Mouse (Mus musculus) MEL (cell line): ENCODE measurements around the gene Fgg. TPM values are rescaled to one million over a fixed set of nuclear protein-coding genes. Genes with fewer than 3 reads are reported as not detected.

ENCODE experiments used
- DNase-seq: peaks from one replicate; pipeline ENCODE4 v3.0.0; 2011; ENCODE audit warnings: low read depth, low spot score
- H3K27ac ChIP-seq: 2 replicates; pipeline ENCODE4 v1.5.1; 2012; ENCODE audit warnings: low read depth, mild to moderate bottlenecking, control low read depth, low read length, moderate library complexity; ENCODE audit not compliant: control insufficient read depth
- H3K27me3 ChIP-seq, 2 experiments: fragments of 150-350 bp in 1 of 2; sonication (generic) in 1 of 2; 2 replicates each; pipeline ENCODE4 v1.6.1; 2012; ENCODE audit warnings: low read length in 2 of 2, mild to moderate bottlenecking in 2 of 2, improper control_type of control experiment in 1 of 2, moderate library complexity in 1 of 2; ENCODE audit not compliant: insufficient read depth in 2 of 2, control insufficient read depth in 1 of 2
- H3K36me3 ChIP-seq, 2 experiments: 2 replicates each; pipeline ENCODE4 v1.6.1; 2012 to 2014; ENCODE audit warnings: low read length in 2 of 2, improper control_type of control experiment in 1 of 2, inconsistent platforms in 1 of 2, mild to moderate bottlenecking in 1 of 2; ENCODE audit not compliant: insufficient read depth in 2 of 2, control insufficient read depth in 1 of 2
- H3K4me1 ChIP-seq, 2 experiments: fragments of 150-350 bp in 1 of 2; sonication (generic) in 1 of 2; 2 replicates each; pipeline ENCODE4 v1.6.1; 2012; ENCODE audit warnings: low read length in 2 of 2, improper control_type of control experiment in 1 of 2, mild to moderate bottlenecking in 1 of 2; ENCODE audit not compliant: insufficient read depth in 2 of 2, control insufficient read depth in 1 of 2
- H3K4me3 ChIP-seq, 2 experiments: fragments of 150-350 bp in 1 of 2; sonication (generic) in 1 of 2; 2 replicates each; pipeline ENCODE4 v1.5.1; 2012; ENCODE audit warnings: low read depth in 2 of 2, low read length in 2 of 2, mild to moderate bottlenecking in 2 of 2, moderate library complexity in 2 of 2, control low read depth in 1 of 2, improper control_type of control experiment in 1 of 2; ENCODE audit not compliant: control insufficient read depth in 1 of 2, insufficient read depth in 1 of 2
- H3K79me2 ChIP-seq: 2 replicates; pipeline ENCODE4 v1.6.1; 2012; ENCODE audit warnings: mild to moderate bottlenecking, low read length, moderate library complexity; ENCODE audit not compliant: control insufficient read depth, poor library complexity, insufficient read depth
- H3K9ac ChIP-seq: 2 replicates; pipeline ENCODE4 v1.6.1; 2012; ENCODE audit warnings: low read depth, mild to moderate bottlenecking, control low read depth, low read length, moderate library complexity; ENCODE audit not compliant: control insufficient read depth, poor library complexity, severe bottlenecking
- H3K9me3 ChIP-seq: fragments of 150-350 bp; sonication (generic); replicated peaks from 2 replicates; pipeline ENCODE4 v1.6.1; 2012; ENCODE audit warnings: mild to moderate bottlenecking, low read length, improper control_type of control experiment, moderate library complexity; ENCODE audit not compliant: insufficient read depth
- BHLHE40 ChIP-seq: IDR thresholded peaks from 2 replicates; pipeline ENCODE4 v1.6.1; 2012; ENCODE audit warnings: low read depth, mild to moderate bottlenecking, inconsistent platforms, low read length, improper control_type of control experiment, borderline replicate concordance
- CHD1 ChIP-seq: IDR thresholded peaks from 2 replicates; pipeline ENCODE4 v1.6.1; 2012; ENCODE audit warnings: low read depth, mild to moderate bottlenecking, inconsistent platforms, low read length, improper control_type of control experiment
- CTCF ChIP-seq, 3 experiments: IDR thresholded peaks in 2 of 3; conservative IDR thresholded peaks in 1 of 3; 2 replicates each; pipeline ENCODE4 v1.5.1; 2011 to 2012; ENCODE audit warnings: low read length in 3 of 3, low read depth in 2 of 3, mild to moderate bottlenecking in 2 of 3, improper control_type of control experiment in 1 of 3, inconsistent platforms in 1 of 3, mixed read lengths in 1 of 3, moderate library complexity in 1 of 3; ENCODE audit not compliant: control insufficient read depth in 1 of 3, insufficient read depth in 1 of 3, poor library complexity in 1 of 3, severe bottlenecking in 1 of 3
- E2F4 ChIP-seq: IDR thresholded peaks from 2 replicates; pipeline ENCODE4 v1.6.1; 2011; ENCODE audit warnings: low read depth, low read length, improper control_type of control experiment, borderline replicate concordance
- ELF1 ChIP-seq: IDR thresholded peaks from 2 replicates; pipeline ENCODE4 v1.6.1; 2014; ENCODE audit warnings: low read depth, mild to moderate bottlenecking, inconsistent platforms, low read length, improper control_type of control experiment, moderate library complexity
- EP300 ChIP-seq, 2 experiments: IDR thresholded peaks; 2 replicates each; pipeline ENCODE4 v1.6.1; 2011; ENCODE audit warnings: improper control_type of control experiment in 2 of 2, low read length in 2 of 2, low read depth in 1 of 2, mild to moderate bottlenecking in 1 of 2
- ETS1 ChIP-seq: IDR thresholded peaks from 2 replicates; pipeline ENCODE4 v1.6.1; 2012; ENCODE audit warnings: low read depth, mild to moderate bottlenecking, inconsistent platforms, low read length, improper control_type of control experiment, moderate library complexity
- GABPA ChIP-seq: IDR thresholded peaks from 2 replicates; pipeline ENCODE4 v1.6.1; 2012; ENCODE audit warnings: low read depth, mild to moderate bottlenecking, inconsistent platforms, low read length, improper control_type of control experiment, moderate library complexity
- GATA1 ChIP-seq: IDR thresholded peaks from 2 replicates; pipeline ENCODE4 v1.6.1; 2011; ENCODE audit warnings: low read depth, low read length, improper control_type of control experiment
- JUND ChIP-seq: IDR thresholded peaks from 2 replicates; pipeline ENCODE4 v1.6.1; 2011; ENCODE audit warnings: low read depth, mild to moderate bottlenecking, improper control_type of control experiment, low read length
- KAT2A ChIP-seq: conservative IDR thresholded peaks from 2 replicates; pipeline ENCODE4 v1.6.1; 2012; ENCODE audit warnings: low read depth, low read length, improper control_type of control experiment, inconsistent platforms
- MAZ ChIP-seq: IDR thresholded peaks from 2 replicates; pipeline ENCODE4 v1.6.1; 2012; ENCODE audit warnings: low read depth, mild to moderate bottlenecking, inconsistent platforms, low read length, improper control_type of control experiment
- MXI1 ChIP-seq: IDR thresholded peaks from 2 replicates; pipeline ENCODE4 v1.6.1; 2011; ENCODE audit warnings: mild to moderate bottlenecking, low read depth, low read length, improper control_type of control experiment
- MYB ChIP-seq: IDR thresholded peaks from 2 replicates; pipeline ENCODE4 v1.6.1; 2011; ENCODE audit warnings: mild to moderate bottlenecking, low read depth, low read length, improper control_type of control experiment
- MYC ChIP-seq: IDR thresholded peaks from 2 replicates; pipeline ENCODE4 v1.6.1; 2011; ENCODE audit warnings: low read depth, mild to moderate bottlenecking, low read length, improper control_type of control experiment, moderate library complexity
- NRF1 ChIP-seq: IDR thresholded peaks from 2 replicates; pipeline ENCODE4 v1.6.1; 2014; ENCODE audit warnings: low read depth, mild to moderate bottlenecking, inconsistent platforms, low read length, improper control_type of control experiment, moderate library complexity; ENCODE audit not compliant: poor library complexity, insufficient read depth, severe bottlenecking
- POLR2A ChIP-seq, 2 experiments: IDR thresholded peaks; 2 replicates each; pipeline ENCODE4 v1.6.1; 2011 to 2012; ENCODE audit warnings: low read length in 2 of 2, mild to moderate bottlenecking in 2 of 2, control low read depth in 1 of 2, improper control_type of control experiment in 1 of 2, low read depth in 1 of 2, moderate library complexity in 1 of 2; ENCODE audit not compliant: control insufficient read depth in 1 of 2, insufficient read depth in 1 of 2, poor library complexity in 1 of 2
- POLR2AphosphoS5 ChIP-seq: IDR thresholded peaks from 2 replicates; pipeline ENCODE4 v1.6.1; 2012; ENCODE audit warnings: low read depth, borderline replicate concordance, mild to moderate bottlenecking, inconsistent platforms, low read length, moderate library complexity, mixed read lengths
- RAD21 ChIP-seq: IDR thresholded peaks from 2 replicates; pipeline ENCODE4 v1.6.1; 2011; ENCODE audit warnings: mild to moderate bottlenecking, low read depth, low read length, improper control_type of control experiment
- RCOR1 ChIP-seq: IDR thresholded peaks from 2 replicates; pipeline ENCODE4 v1.6.1; 2012; ENCODE audit warnings: low read depth, mild to moderate bottlenecking, inconsistent platforms, low read length, improper control_type of control experiment
- SIN3A ChIP-seq: IDR thresholded peaks from 2 replicates; pipeline ENCODE4 v1.6.1; 2012; ENCODE audit warnings: low read length, improper control_type of control experiment, inconsistent platforms
- SMC3 ChIP-seq: IDR thresholded peaks from 2 replicates; pipeline ENCODE4 v1.6.1; 2011; ENCODE audit warnings: low read depth, low read length, improper control_type of control experiment
- TBP ChIP-seq: IDR thresholded peaks from 2 replicates; pipeline ENCODE4 v1.8.0; 2011; ENCODE audit warnings: low read depth, low read length, improper control_type of control experiment
- TCF12 ChIP-seq: IDR thresholded peaks from 2 replicates; pipeline ENCODE4 v1.6.1; 2014; ENCODE audit warnings: low read depth, mild to moderate bottlenecking, inconsistent platforms, low read length, improper control_type of control experiment, moderate library complexity
- ZNF384 ChIP-seq: IDR thresholded peaks from 2 replicates; pipeline ENCODE4 v1.6.1; 2012; ENCODE audit warnings: low read depth, mild to moderate bottlenecking, inconsistent platforms, low read length, improper control_type of control experiment
- polyA plus RNA-seq, 2 experiments: library from polyadenylated mRNA; stranded (reverse) in 1 of 2; unstranded in 1 of 2; fragments of >175 nt in 1 of 2; fragments of >200 nt in 1 of 2; gene quantifications; 2 replicates each; pipeline versions ENCODE4 v1.2.1 to v1.2.4; 2012; ENCODE audit warnings: low replicate concordance in 2 of 2, low read depth in 1 of 2; ENCODE audit not compliant: insufficient read length in 2 of 2, insufficient read depth in 1 of 2, missing spikeins in 1 of 2
- total RNA-seq: library from RNA; depleted of rRNA; stranded (reverse); fragments of 300-350 nt; gene quantifications from 2 replicates; pipeline ENCODE4 v1.2.3, GENCODE M21; 2012

The Fgg gene
- total and polyA plus RNA-seq, 3 experiments: not detected

DNA sequence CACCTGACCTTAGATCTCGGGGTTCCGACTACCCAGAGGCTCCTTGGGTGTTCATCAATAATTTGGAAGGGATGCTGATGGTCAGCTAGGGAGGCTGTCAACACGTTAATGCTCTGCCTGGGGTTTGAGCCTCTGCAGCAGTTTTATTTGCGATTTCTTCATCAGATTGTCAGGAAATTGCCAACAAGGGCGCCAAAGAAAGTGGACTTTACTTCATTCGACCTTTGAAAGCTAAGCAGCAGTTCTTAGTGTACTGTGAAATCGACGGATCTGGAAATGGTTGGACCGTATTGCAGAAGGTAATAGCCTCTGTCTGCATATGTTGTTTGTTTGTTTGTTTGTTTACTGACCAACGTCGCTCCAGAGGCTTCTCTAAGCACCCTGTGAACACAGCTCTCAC is 2.8 kb downstream of the Fgg start:
- Histone ChIP-seq H3K36me3 (no peaks in the 10 kb centered on the region), H3K9me3 (no peaks in the 10 kb centered on the region), H3K27ac (no peak overlapping the region), H3K79me2 (no peaks in the 10 kb centered on the region), H3K27me3 (peaks cover 0 to 2% of the 10 kb centered on the region in 2 experiments; a peak in 1 of 4 replicates), H3K4me1 (no peaks in the 10 kb centered on the region), H3K9ac (no peak overlapping the region), H3K4me3 (no peak overlapping the region)
- DNase-seq: no peak
- TF ChIP-seq ZNF384: no peak
- TF ChIP-seq GATA1: no peak
- TF ChIP-seq EP300 (IDR thresholded peaks at IDR 0.05; ENCODE audit: low read depth in 1 of 2, low read length in 2 of 2): no peak
- TF ChIP-seq CTCF (IDR thresholded peaks at IDR 0.05 in 2 of 3, conservative IDR thresholded peaks at IDR 0.05 in 1 of 3; ENCODE audit: control insufficient read depth in 1 of 3, insufficient read depth in 1 of 3, low read depth in 2 of 3, low read length in 3 of 3, poor library complexity in 1 of 3, severe bottlenecking in 1 of 3): no peak
- no peak for TF ChIP-seq MYC
- no peak for TF ChIP-seq POLR2A (IDR thresholded peaks at IDR 0.05; ENCODE audit: control insufficient read depth in 1 of 2, insufficient read depth in 1 of 2, low read depth in 1 of 2, low read length in 2 of 2, poor library complexity in 1 of 2)
- TF ChIP-seq SMC3: no peak
- TF ChIP-seq MAZ: no peak
- no peak for TF ChIP-seq POLR2AphosphoS5

DNA sequence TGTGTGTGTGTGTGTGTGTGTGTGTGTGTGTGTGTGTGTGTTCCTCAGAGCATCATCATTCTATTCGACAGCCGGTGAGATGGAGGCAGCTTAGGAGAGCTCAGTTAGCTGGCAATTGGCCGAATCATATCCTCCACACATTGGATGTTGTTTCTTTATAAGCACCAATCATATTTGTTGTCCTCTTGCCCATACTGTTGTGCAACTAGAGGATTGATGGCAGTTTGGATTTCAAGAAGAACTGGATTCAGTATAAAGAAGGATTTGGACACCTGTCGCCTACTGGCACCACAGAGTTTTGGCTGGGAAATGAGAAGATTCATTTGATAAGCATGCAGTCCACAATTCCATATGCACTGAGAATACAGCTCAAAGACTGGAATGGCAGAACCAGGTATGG is 3.6 kb downstream of the Fgg start:
- DNase-seq: no peak
- H3K9me3 ChIP-seq: no peaks in the 10 kb centered on the region
- peaks cover 0 to 2% of the 10 kb centered on the region in 2 experiments; a peak in 1 of 4 replicates for H3K27me3 ChIP-seq
- H3K9ac ChIP-seq: no peak overlapping the region
- H3K27ac ChIP-seq: no peak overlapping the region
- H3K36me3 ChIP-seq: no peaks in the 10 kb centered on the region
- H3K79me2 ChIP-seq: no peaks in the 10 kb centered on the region
- no peaks in the 10 kb centered on the region for H3K4me1 ChIP-seq
- TF ChIP-seq MXI1 (no peak), NRF1 (no peak), MYB (no peak), CHD1 (no peak), GABPA (no peak), E2F4 (no peak), ELF1 (no peak), RCOR1 (no peak), SIN3A (no peak), BHLHE40 (no peak), MYC (no peak), JUND (no peak), MAZ (no peak), TCF12 (no peak), RAD21 (no peak), TBP (no peak), KAT2A (no peak), ETS1 (no peak)
- no peak overlapping the region for H3K4me3 ChIP-seq
